Mouse (Mus musculus) stomach, embryonic 14.5 days (tissue): ENCODE measurements around the gene Ccdc9b. TPM values are rescaled to one million over a fixed set of nuclear protein-coding genes. Genes with fewer than 3 reads are reported as not detected.

Experiments
- ATAC-seq: fragments of 200-750 bp; cut with Nextera tagmentation; 2 replicates; pipeline ENCODE4 v1.8.0; 2017; ENCODE audit warnings: low read depth, moderate TSS enrichment; ENCODE audit not compliant: insufficient number of reproducible peaks, insufficient read depth, low FRiP score
- H3K27ac ChIP-seq: fragments of 300-500 bp; sonication (generic); 2 replicates; pipeline ENCODE4 v1.5.1; 2014; ENCODE audit warnings: mild to moderate bottlenecking, low read length, moderate library complexity, mixed read lengths
- H3K27me3 ChIP-seq: fragments of 300-500 bp; sonication (generic); 2 replicates; pipeline ENCODE4 v1.6.1; 2014; ENCODE audit warnings: low read length, control low read depth, mixed read lengths; ENCODE audit not compliant: control insufficient read depth, insufficient read depth
- H3K36me3 ChIP-seq: fragments of 300-500 bp; sonication (generic); 2 replicates; pipeline ENCODE4 v1.6.1; 2014; ENCODE audit warnings: mild to moderate bottlenecking, control low read depth, low read length, moderate library complexity, mixed read lengths; ENCODE audit not compliant: control insufficient read depth, insufficient read depth
- H3K4me1 ChIP-seq: fragments of 300-500 bp; sonication (generic); 2 replicates; pipeline ENCODE4 v1.6.1; 2014; ENCODE audit warnings: low read length, control low read depth, mixed read lengths; ENCODE audit not compliant: control insufficient read depth, insufficient read depth
- H3K4me2 ChIP-seq: fragments of 300-500 bp; sonication (generic); replicated peaks from 2 replicates; pipeline ENCODE4 v1.6.1; 2014; ENCODE audit warnings: low read depth, low read length, control low read depth
- H3K4me3 ChIP-seq: fragments of 300-500 bp; sonication (generic); 2 replicates; pipeline ENCODE4 v1.5.1; 2014; ENCODE audit warnings: low read depth, low read length, control low read depth
- H3K9ac ChIP-seq: fragments of 300-500 bp; sonication (generic); replicated peaks from 2 replicates; pipeline ENCODE4 v1.6.1; 2014; ENCODE audit warnings: low read depth, mild to moderate bottlenecking, control low read depth, low read length, moderate library complexity, mixed read lengths
- H3K9me3 ChIP-seq: fragments of 300-500 bp; sonication (generic); 2 replicates; pipeline ENCODE4 v1.6.1; 2016; ENCODE audit warnings: low read depth, low read length, control low read depth; ENCODE audit not compliant: control insufficient read depth
- WGBS: fragments of 180-500 bp; shearing (Covaris S2); extraction: QIAGEN DNeasy Blood & Tissue Kit; methylation state at CpG from one replicate; pipeline ENCODE4 v1.1.7; 2014; 5-methylcytosine and 5-hydroxymethylcytosine counted together
- polyA plus RNA-seq: library from polyadenylated mRNA; unstranded; fragments of >200 nt; fragmentation: Nextera tagmentation; extraction: Ambion mirVana; gene quantifications from 2 replicates; pipeline ENCODE4 v1.2.1, GENCODE M21; 2014

Gene Ccdc9b
- polyA plus RNA-seq, 1 experiment from 2014 or later, result 0.75 TPM

- H3K4me2 ChIP-seq, result no peak overlapping the region
- H3K27me3 ChIP-seq, result no peaks in the 10 kb centered on the region
- 60% methylated on average over 2 of the region's 2 CpGs for WGBS
- no peak overlapping the region for H3K27ac ChIP-seq
- no peaks in the 10 kb centered on the region for H3K9me3 ChIP-seq
- peaks cover 9% of the 10 kb centered on the region; the same call in 1 of the 2 replicates for H3K4me1 ChIP-seq
- ATAC-seq, result no peak
- no peaks in the 10 kb centered on the region for H3K36me3 ChIP-seq
- no peak overlapping the region for H3K4me3 ChIP-seq
- no peak overlapping the region for H3K9ac ChIP-seq
Measured at GRCm38 (mm10) chr2:118774536-118774935, 12.1 kb upstream of the Ccdc9b start.

GRCm38 (mm10) chr2:118772158-118772874 is 9.9 kb upstream of the Ccdc9b start, which contains the start of gene Phgr1:
Gene Phgr1 (plus strand): TSS chr2:118772769.
- Histone ChIP-seq H3K27me3 (no peaks in the 10 kb centered on the region), H3K4me1 (peaks cover 9% of the 10 kb centered on the region; the same call in 1 of the 2 replicates), H3K4me2 (no peak within 1 kb of the TSS), H3K9me3 (no peaks in the 10 kb centered on the region), H3K27ac (no peak within 1 kb of the TSS), H3K9ac (no peak within 1 kb of the TSS), H3K36me3 (no peaks in the 10 kb centered on the region), H3K4me3 (no peak within 1 kb of the TSS)
- 65% methylated on average over 6 of the region's 6 CpGs for WGBS
- ATAC-seq, result peak; percentile 76

- Histone ChIP-seq H3K4me1 (peaks cover 28% of the 10 kb centered on the region), H3K27me3 (no peaks in the 10 kb centered on the region), H3K9ac (no peak overlapping the region), H3K36me3 (no peaks in the 10 kb centered on the region), H3K27ac (no peak overlapping the region), H3K9me3 (no peaks in the 10 kb centered on the region), H3K4me3 (no peak overlapping the region), H3K4me2 (no peak overlapping the region)
- no peak for ATAC-seq
- 73% methylated on average over 10 of the region's 10 CpGs for WGBS
Measured at GRCm38 (mm10) chr2:118766041-118767033, 3.9 kb upstream of the Ccdc9b start.

- 82% methylated on average over 5 of the region's 5 CpGs for WGBS
- Histone ChIP-seq H3K27ac (no peak overlapping the region), H3K4me3 (no peak overlapping the region), H3K9ac (no peak overlapping the region), H3K36me3 (no peaks in the 10 kb centered on the region), H3K4me1 (peaks cover 31% of the 10 kb centered on the region), H3K4me2 (no peak overlapping the region), H3K27me3 (no peaks in the 10 kb centered on the region), H3K9me3 (no peaks in the 10 kb centered on the region)
- ATAC-seq, result no peak
Measured at GRCm38 (mm10) chr2:118764875-118765274, 2.4 kb upstream of the Ccdc9b start.

GRCm38 (mm10) chr2:118764094-118764831 is 1.8 kb upstream of the Ccdc9b start:
- H3K27me3 ChIP-seq, result no peaks in the 10 kb centered on the region
- no peak overlapping the region for H3K4me3 ChIP-seq
- ATAC-seq, result no peak
- no peaks in the 10 kb centered on the region for H3K9me3 ChIP-seq
- no peak overlapping the region for H3K27ac ChIP-seq
- 25% methylated on average over 11 of the region's 11 CpGs for WGBS
- H3K36me3 ChIP-seq, result no peaks in the 10 kb centered on the region
- H3K9ac ChIP-seq, result no peak overlapping the region
- H3K4me1 ChIP-seq, result peaks cover 31% of the 10 kb centered on the region
- no peak overlapping the region for H3K4me2 ChIP-seq

GRCm38 (mm10) chr2:118763469-118763868 is 1.0 kb upstream of the Ccdc9b start:
- Histone ChIP-seq H3K9ac (no peak overlapping the region), H3K9me3 (no peaks in the 10 kb centered on the region), H3K36me3 (no peaks in the 10 kb centered on the region), H3K4me2 (no peak overlapping the region), H3K27ac (no peak overlapping the region), H3K4me3 (no peak overlapping the region), H3K4me1 (peaks cover 31% of the 10 kb centered on the region), H3K27me3 (no peaks in the 10 kb centered on the region)
- no peak for ATAC-seq
- 49% methylated on average over 7 of the region's 7 CpGs for WGBS

GRCm38 (mm10) chr2:118762784-118763148 is 305 bp upstream of the Ccdc9b start:
- Histone ChIP-seq H3K27me3 (no peaks in the 10 kb centered on the region), H3K9ac (no peak overlapping the region), H3K4me3 (no peak overlapping the region), H3K9me3 (no peaks in the 10 kb centered on the region), H3K4me1 (peaks cover 31% of the 10 kb centered on the region), H3K4me2 (peak overlapping the region; percentile 39), H3K27ac (peak overlapping the region; percentile 91; the same call in 1 of the 2 replicates), H3K36me3 (no peaks in the 10 kb centered on the region)
- WGBS, result 14% methylated on average over 10 of the region's 10 CpGs
- no peak for ATAC-seq

GRCm38 (mm10) chr2:118761358-118761757 is 1.1 kb downstream of the Ccdc9b start:
- Histone ChIP-seq H3K4me1 (peaks cover 31% of the 10 kb centered on the region), H3K4me2 (peak overlapping the region; percentile 39), H3K27me3 (no peaks in the 10 kb centered on the region), H3K9ac (no peak overlapping the region), H3K9me3 (no peaks in the 10 kb centered on the region), H3K27ac (peak overlapping the region; percentile 91), H3K36me3 (no peaks in the 10 kb centered on the region), H3K4me3 (no peak overlapping the region)
- WGBS, result 85% methylated on average over 12 of the region's 12 CpGs
- no peak for ATAC-seq
